Mouse (Mus musculus) hindbrain, embryonic 14.5 days (tissue): ENCODE measurements around the gene Krtap9-3. TPM values are rescaled to one million over a fixed set of nuclear protein-coding genes. Genes with fewer than 3 reads are reported as not detected.

ENCODE experiments used
- ATAC-seq: fragments of 200-750 bp; cut with Nextera tagmentation; 2 replicates; pipeline ENCODE4 v1.8.0; 2017; ENCODE audit warnings: moderate number of reproducible peaks, mild to moderate bottlenecking, moderate TSS enrichment, moderate library complexity; ENCODE audit not compliant: low FRiP score
- DNase-seq: peaks from one replicate; pipeline ENCODE4 v3.0.0-alpha.2; 2015; ENCODE audit warnings: low spot score
- H3K27ac ChIP-seq: fragments of 300-500 bp; sonication (generic); 2 replicates; pipeline ENCODE4 v1.5.1; 2014; ENCODE audit warnings: mild to moderate bottlenecking, moderate library complexity
- H3K27me3 ChIP-seq: fragments of 300-500 bp; sonication (generic); 2 replicates; pipeline ENCODE4 v1.6.1; 2014; ENCODE audit warnings: mild to moderate bottlenecking, low read length, mixed read lengths; ENCODE audit not compliant: control insufficient read depth, insufficient read depth
- H3K36me3 ChIP-seq: fragments of 300-500 bp; sonication (generic); replicated peaks from 2 replicates; pipeline ENCODE4 v1.6.1; 2014; ENCODE audit not compliant: control insufficient read depth, insufficient read depth
- H3K4me1 ChIP-seq: fragments of 300-500 bp; sonication (generic); replicated peaks from 2 replicates; pipeline ENCODE4 v1.6.1; 2014; ENCODE audit warnings: antibody characterized with exemption, low read length, mixed read lengths; ENCODE audit not compliant: control insufficient read depth, insufficient read depth
- H3K4me2 ChIP-seq: fragments of 300-500 bp; sonication (generic); replicated peaks from 2 replicates; pipeline ENCODE4 v1.6.1; 2014; ENCODE audit warnings: mild to moderate bottlenecking, moderate library complexity
- H3K4me3 ChIP-seq: fragments of 300-500 bp; sonication (generic); replicated peaks from 2 replicates; pipeline ENCODE4 v1.5.1; 2014; ENCODE audit warnings: mild to moderate bottlenecking, low read length
- H3K9ac ChIP-seq: fragments of 300-500 bp; sonication (generic); 2 replicates; pipeline ENCODE4 v1.6.1; 2014
- H3K9me3 ChIP-seq: fragments of 300-500 bp; sonication (generic); 2 replicates; pipeline ENCODE4 v1.6.1; 2016; ENCODE audit warnings: low read length; ENCODE audit not compliant: control insufficient read depth
- WGBS: fragments of 180-500 bp; shearing (Covaris S2); extraction: QIAGEN DNeasy Blood & Tissue Kit; methylation state at CpG from one replicate; pipeline ENCODE4 v1.1.7; 2014; 5-methylcytosine and 5-hydroxymethylcytosine counted together
- polyA plus RNA-seq: library from polyadenylated mRNA; unstranded; fragments of >200 nt; fragmentation: Nextera tagmentation; extraction: Ambion mirVana; gene quantifications from 2 replicates; pipeline ENCODE4 v1.2.1, GENCODE M21; 2014

Gene Krtap9-3
- polyA plus RNA-seq, 1 experiment from 2014 or later: not detected

DNA sequence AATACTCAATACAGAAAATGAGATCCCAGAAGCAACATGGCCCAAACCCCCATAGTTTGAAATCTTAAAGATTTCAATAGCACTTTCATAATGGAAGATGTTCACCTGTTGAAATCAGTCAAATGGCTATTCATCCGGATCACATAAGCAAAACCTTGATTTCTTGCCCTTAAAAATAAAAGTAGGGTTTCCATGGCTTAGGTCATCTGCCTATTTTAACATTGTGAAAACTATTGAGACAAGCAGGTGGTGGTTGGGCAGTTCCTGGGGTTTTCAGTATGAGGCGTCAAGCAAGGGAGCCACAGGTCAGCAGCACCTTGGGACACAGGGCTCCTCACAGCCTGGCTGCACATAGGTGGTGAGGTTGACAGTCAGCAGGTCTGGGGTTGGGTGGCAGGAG lies 41.7 kb downstream of the Krtap9-3 start:
- 87% methylated on average over 2 of the region's 2 CpGs for WGBS
- H3K4me2 ChIP-seq: no peak overlapping the region

DNA sequence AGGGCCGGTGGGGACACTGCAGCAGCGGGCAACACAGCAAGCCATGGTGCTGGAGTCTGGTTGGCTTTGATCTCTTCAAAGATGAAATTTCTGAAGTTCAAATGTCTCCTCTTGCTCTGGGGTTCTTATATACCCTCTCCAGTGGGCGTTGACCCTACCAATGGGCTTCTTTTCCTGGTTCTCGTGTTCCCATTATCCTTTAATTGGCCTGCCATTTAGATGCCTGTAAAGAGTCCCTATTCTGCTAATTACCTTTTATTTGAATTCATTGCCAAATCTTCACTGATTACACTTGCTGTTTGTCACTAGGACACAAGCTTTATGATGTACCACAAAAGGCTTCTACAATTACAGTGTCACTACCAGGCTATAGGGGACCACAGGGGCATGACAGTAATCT lies 47.1 kb downstream of the Krtap9-3 start, which contains the start of gene Krtap3-3:
TSS of gene Krtap3-3 (minus strand) at position 101 of the 400 bp plus-strand sequence.
- Histone ChIP-seq H3K4me1 (no peaks in the 10 kb centered on the region), H3K4me2 (no peak within 1 kb of the TSS), H3K36me3 (no peaks in the 10 kb centered on the region), H3K27me3 (no peaks in the 10 kb centered on the region), H3K9me3 (no peaks in the 10 kb centered on the region), H3K4me3 (no peak within 1 kb of the TSS), H3K9ac (no peak within 1 kb of the TSS), H3K27ac (no peak within 1 kb of the TSS)
- WGBS: 62% methylated on average over 4 of the region's 4 CpGs
- DNase-seq (no peak), ATAC-seq (no peak)

More for the DNA sequence above, 41.7 kb downstream of the Krtap9-3 start:
- ATAC-seq: no peak
- Histone ChIP-seq H3K36me3 (no peaks in the 10 kb centered on the region), H3K27me3 (no peaks in the 10 kb centered on the region), H3K9me3 (no peaks in the 10 kb centered on the region), H3K4me3 (no peak overlapping the region), H3K27ac (no peak overlapping the region), H3K9ac (no peak overlapping the region), H3K4me1 (no peaks in the 10 kb centered on the region)
- no peak for DNase-seq

DNA sequence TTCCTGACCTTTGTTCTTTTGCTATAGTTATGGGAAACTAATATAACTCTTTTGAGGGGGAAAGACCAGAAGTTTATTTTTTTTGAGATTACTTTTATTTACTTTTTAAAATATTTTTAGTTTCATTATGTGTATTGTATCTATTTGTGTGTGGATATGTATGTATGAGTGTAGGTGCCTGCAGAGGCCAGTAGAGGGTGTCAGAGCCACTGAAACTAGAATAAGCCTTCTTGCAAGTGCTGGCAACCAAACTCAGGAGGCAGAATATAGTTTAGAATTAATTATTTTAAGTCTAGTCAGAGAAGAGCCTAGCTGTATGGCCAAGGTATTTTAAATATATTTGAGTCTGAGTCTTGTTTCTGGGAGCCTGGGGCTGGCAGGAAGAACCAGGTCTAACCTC lies 50.0 kb downstream of the Krtap9-3 start:
- H3K4me3 ChIP-seq: no peak overlapping the region
- no peaks in the 10 kb centered on the region for H3K36me3 ChIP-seq
- DNase-seq (no peak), ATAC-seq (no peak)
- H3K4me1 ChIP-seq: no peaks in the 10 kb centered on the region
- H3K9ac ChIP-seq: no peak overlapping the region
- H3K4me2 ChIP-seq: no peak overlapping the region
- no peak overlapping the region for H3K27ac ChIP-seq
- H3K9me3 ChIP-seq: no peaks in the 10 kb centered on the region
- H3K27me3 ChIP-seq: no peaks in the 10 kb centered on the region

Other genes starting within 250 kb of the Krtap9-3 start
- gene Krt27, start 247.0 kb downstream of the Krtap9-3 start, polyA plus RNA-seq: 0.13 TPM in 1 of 2 replicates, not detected in the other
- 0.38 and 0.59 TPM in 2 replicates for gene Krt28, start 223.2 kb downstream of the Krtap9-3 start, polyA plus RNA-seq
- 31.7 and 39.9 TPM in 2 replicates for gene Krt10, start 208.7 kb downstream of the Krtap9-3 start, polyA plus RNA-seq
- not detected in 2 replicates for gene Krt12, start 175.8 kb downstream of the Krtap9-3 start, polyA plus RNA-seq
- 0.14 TPM in 1 of 2 replicates, not detected in the other for gene Krt20, start 160.0 kb downstream of the Krtap9-3 start, polyA plus RNA-seq
- gene Krt23, start 105.0 kb downstream of the Krtap9-3 start, polyA plus RNA-seq: 0.32 TPM in 1 of 2 replicates, not detected in the other
- gene Krt39, start 76.8 kb downstream of the Krtap9-3 start, polyA plus RNA-seq: not detected in 2 replicates
- gene Krt40, start 54.9 kb downstream of the Krtap9-3 start, polyA plus RNA-seq: not detected in 2 replicates
- gene Krtap3-3, start 47.2 kb downstream of the Krtap9-3 start, polyA plus RNA-seq: not detected in 2 replicates
- gene Krtap3-2, start 41.3 kb downstream of the Krtap9-3 start, polyA plus RNA-seq: not detected in 2 replicates
- not detected in 2 replicates for gene Gm11939, start 38.6 kb downstream of the Krtap9-3 start, polyA plus RNA-seq
- gene Krtap3-1, start 31.5 kb downstream of the Krtap9-3 start, polyA plus RNA-seq: not detected in 2 replicates
- not detected in 2 replicates for gene Krtap1-5, start 17.1 kb downstream of the Krtap9-3 start, polyA plus RNA-seq
- gene Krtap1-4, start 14.5 kb downstream of the Krtap9-3 start, polyA plus RNA-seq: not detected in 2 replicates
- gene Krtap1-3, start 6.8 kb downstream of the Krtap9-3 start, polyA plus RNA-seq: not detected in 2 replicates
- gene Gm11938, start 5.2 kb upstream of the Krtap9-3 start, polyA plus RNA-seq: not detected in 2 replicates
- gene Gm11937, start 12.1 kb upstream of the Krtap9-3 start, polyA plus RNA-seq: not detected in 2 replicates
- not detected in 2 replicates for gene Krtap2-4, start 16.7 kb upstream of the Krtap9-3 start, polyA plus RNA-seq
- not detected in 2 replicates for gene Gm11562, start 22.3 kb upstream of the Krtap9-3 start, polyA plus RNA-seq
- not detected in 2 replicates for gene Krtap4-1, start 30.1 kb upstream of the Krtap9-3 start, polyA plus RNA-seq
- gene Krtap4-2, start 37.0 kb upstream of the Krtap9-3 start, polyA plus RNA-seq: not detected in 2 replicates
- gene Krtap4-7, start 46.0 kb upstream of the Krtap9-3 start, polyA plus RNA-seq: not detected in 2 replicates
- not detected in 2 replicates for gene Gm11555, start 52.1 kb upstream of the Krtap9-3 start, polyA plus RNA-seq
- not detected in 2 replicates for gene Gm11563, start 60.9 kb upstream of the Krtap9-3 start, polyA plus RNA-seq
- gene Krtap4-6, start 67.9 kb upstream of the Krtap9-3 start, polyA plus RNA-seq: not detected in 2 replicates
- gene Gm14190, start 92.6 kb upstream of the Krtap9-3 start, polyA plus RNA-seq: not detected in 2 replicates
- gene Gm14180, start 136.2 kb upstream of the Krtap9-3 start, polyA plus RNA-seq: not detected in 2 replicates
- not detected in 2 replicates for gene Gm11595, start 174.8 kb upstream of the Krtap9-3 start, polyA plus RNA-seq
- not detected in 2 replicates for gene Krtap4-8, start 182.6 kb upstream of the Krtap9-3 start, polyA plus RNA-seq
- not detected in 2 replicates for gene Krtap4-9, start 187.1 kb upstream of the Krtap9-3 start, polyA plus RNA-seq
- not detected in 2 replicates for gene Gm11596, start 195.4 kb upstream of the Krtap9-3 start, polyA plus RNA-seq
- not detected in 2 replicates for gene Gm11569, start 200.8 kb upstream of the Krtap9-3 start, polyA plus RNA-seq
- not detected in 2 replicates for gene Gm11554, start 206.3 kb upstream of the Krtap9-3 start, polyA plus RNA-seq
- gene Krtap4-13, start 211.8 kb upstream of the Krtap9-3 start, polyA plus RNA-seq: not detected in 2 replicates
- not detected in 2 replicates for gene Gm11564, start 217.6 kb upstream of the Krtap9-3 start, polyA plus RNA-seq
- gene 2300003K06Rik, start 240.0 kb upstream of the Krtap9-3 start, polyA plus RNA-seq: not detected in 2 replicates